Mouse (Mus musculus): ENCODE results near the gene Olfr237-ps1.
"Not testable (repeated sequence)": the region's sequence is repeated elsewhere in the genome, so short reads cannot be mapped to it uniquely, and the experiment has no call there.

DNA sequence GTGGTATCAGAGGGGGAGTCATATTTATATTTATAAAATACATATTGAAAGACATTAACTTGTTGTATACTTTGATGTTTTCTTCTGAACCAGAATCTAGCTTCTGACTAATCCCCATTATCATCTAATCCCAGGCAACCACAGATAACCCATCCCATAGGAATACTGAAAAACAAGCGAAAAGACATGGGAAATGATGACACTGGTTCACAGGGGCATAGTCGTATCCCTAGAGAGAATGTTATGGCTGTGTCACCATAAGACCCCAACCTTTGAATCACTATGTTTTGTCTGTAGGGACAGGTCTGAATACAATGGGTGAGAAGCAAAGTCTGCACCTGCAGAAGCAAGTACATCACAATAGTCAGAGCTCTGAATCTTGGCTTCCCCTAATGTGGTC is at the start of gene Olfr237-ps1:
- TF ChIP-seq POLR2A (IDR thresholded peaks at IDR 0.05; ENCODE audit: borderline replicate concordance, control insufficient read depth, low read depth, low read length); CTCF (IDR thresholded peaks at IDR 0.05; ENCODE audit: control insufficient read depth, insufficient read depth, low read length): not testable (repeated sequence)

Data from bone marrow, adult 2 months (tissue).